7 mouse cellular contexts compared by ENCODE assay signal in genomic region chr11:115427482-115428331, GRCm38 (mm10). TPM values are rescaled to one million over a fixed set of nuclear protein-coding genes. Genes with fewer than 3 reads are reported as not detected.
DNase-seq lines count a peak whose midpoint lies in the region; ATAC-seq lines count a peak whose summit lies in the region.

No protein-coding gene starts in this region.

- H3K4me2 ChIP-seq in hindbrain, embryonic 15.5 days, result peak overlapping the region; percentile 36

- H3K27ac ChIP-seq in hindbrain, embryonic 15.5 days (replicated peaks), result peak overlapping the region; percentile 67

- H3K27me3 ChIP-seq in hindbrain, embryonic 15.5 days, result no peaks in the 10 kb centered on the region

- peak; percentile 75 for ATAC-seq in hindbrain, embryonic 15.5 days (ENCODE audit: low FRiP score, low read depth)

- WGBS in hindbrain, embryonic 15.5 days, result 37% methylated on average over 20 of the region's 20 CpGs

- peak; percentile 75 to 92 for DNase-seq in adrenal gland, adult (ENCODE audit: inconsistent age in 2 of 2, low spot score in 1 of 2)
- peak; percentile 77 to 85 for DNase-seq in cerebellum, postnatal 25 days
- peak; percentile 72 to 80 for DNase-seq in frontal cortex, postnatal 36 days (ENCODE audit: low spot score in 2 of 2)
- peak; percentile 66 to 71 for DNase-seq in layer of hippocampus, postnatal 36 days
- peak; percentile 74 to 81 for DNase-seq in lung, postnatal 4 days
- peak; percentile 79 to 82 for DNase-seq in right cerebral cortex, adult 2 months (ENCODE audit: low spot score in 2 of 2)

- 0 out of 2 replicates have a peak overlapping the region, but pooled peaks have one; percentile 5 for H3K9ac ChIP-seq in hindbrain, embryonic 15.5 days

- H3K36me3 ChIP-seq in hindbrain, embryonic 15.5 days, result peaks cover 48% of the 10 kb centered on the region

- peaks cover 12% of the 10 kb centered on the region for H3K4me1 ChIP-seq in hindbrain, embryonic 15.5 days (replicated peaks)

- no peak overlapping the region for H3K4me3 ChIP-seq in hindbrain, embryonic 15.5 days

- H3K9me3 ChIP-seq in hindbrain, embryonic 15.5 days, result no peaks in the 10 kb centered on the region

RNA-seq across cellular contexts. Expression of gene Kctd2, which starts 7.8 kb away (rescaled TPM):
- 23.6 and 26.2 TPM in 2 replicates for polyA plus RNA-seq in hindbrain, embryonic 15.5 days (2015; fragmentation: Nextera tagmentation; extraction: Ambion mirVana)
- total RNA-seq in layer of hippocampus, postnatal 36 days (2021), result 10 to 100 TPM; 69.2 to 77.4 TPM

RNA-seq across cellular contexts. Expression of gene Atp5h, which starts 7.9 kb away (rescaled TPM):
- 877 and 940 TPM in 2 replicates for polyA plus RNA-seq in hindbrain, embryonic 15.5 days (2015; fragmentation: Nextera tagmentation; extraction: Ambion mirVana)
- 100 to 1,000 TPM; 478 to 524 TPM for total RNA-seq in layer of hippocampus, postnatal 36 days (2021)

RNA-seq across cellular contexts. Expression of gene Trim80, which starts 12.6 kb away (rescaled TPM):
- not detected in 2 replicates for polyA plus RNA-seq in hindbrain, embryonic 15.5 days (2015; fragmentation: Nextera tagmentation; extraction: Ambion mirVana)
- total RNA-seq in layer of hippocampus, postnatal 36 days (2021), result not detected

RNA-seq across cellular contexts. Expression of gene Mrpl58, which starts 24.2 kb away (rescaled TPM):
- polyA plus RNA-seq in hindbrain, embryonic 15.5 days (2015; fragmentation: Nextera tagmentation; extraction: Ambion mirVana), result 180 and 190 TPM in 2 replicates
- total RNA-seq in layer of hippocampus, postnatal 36 days (2021), result 100 to 1,000 TPM in 1 of 2 experiments, 10 to 100 TPM in 1; 98.1 to 105 TPM

RNA-seq across cellular contexts. Expression of gene Slc16a5, which starts 34.6 kb away (rescaled TPM):
- polyA plus RNA-seq in hindbrain, embryonic 15.5 days (2015; fragmentation: Nextera tagmentation; extraction: Ambion mirVana), result 0.17 and 0.24 TPM in 2 replicates
- not detected for total RNA-seq in layer of hippocampus, postnatal 36 days (2021)
